Mouse (Mus musculus) ES-E14 (cell line): ENCODE measurements around the gene Lbh. TPM values are rescaled to one million over a fixed set of nuclear protein-coding genes. Genes with fewer than 3 reads are reported as not detected.

Experiments
- DNase-seq: peaks from one replicate; pipeline ENCODE4 v3.0.0-alpha.2; 2013; ENCODE audit warnings: low read depth, low spot score
- H3K27ac ChIP-seq: 2 replicates; pipeline ENCODE4 v1.5.1; 2012; ENCODE audit warnings: low read depth, mild to moderate bottlenecking, low read length, moderate library complexity, mixed read lengths; ENCODE audit not compliant: poor library complexity, insufficient read depth, severe bottlenecking
- H3K36me3 ChIP-seq: 2 replicates; pipeline ENCODE4 v1.6.1; 2012; ENCODE audit warnings: mild to moderate bottlenecking, low read length, moderate library complexity, mixed read lengths; ENCODE audit not compliant: control insufficient read depth, poor library complexity, insufficient read depth, severe bottlenecking
- H3K4me1 ChIP-seq, 2 experiments: fragments of 150-350 bp in 1 of 2; sonication (generic) in 1 of 2; 2 replicates each; pipeline ENCODE4 v1.6.1; 2012; ENCODE audit warnings: low read length in 2 of 2, mild to moderate bottlenecking in 1 of 2, mixed read lengths in 1 of 2; ENCODE audit not compliant: control insufficient read depth in 2 of 2, insufficient read depth in 2 of 2, poor library complexity in 1 of 2
- H3K4me3 ChIP-seq, 2 experiments: fragments of 150-350 bp in 1 of 2; sonication (generic) in 1 of 2; 2 replicates each; pipeline ENCODE4 v1.5.1; 2012; ENCODE audit warnings: low read length in 2 of 2, low read depth in 1 of 2, mild to moderate bottlenecking in 1 of 2, mixed read lengths in 1 of 2; ENCODE audit not compliant: insufficient read depth in 1 of 2, poor library complexity in 1 of 2, severe bottlenecking in 1 of 2
- H3K9ac ChIP-seq: 2 replicates; pipeline ENCODE4 v1.6.1; 2012; ENCODE audit warnings: low read depth, mild to moderate bottlenecking, low read length, mixed read lengths; ENCODE audit not compliant: poor library complexity, insufficient read depth, severe bottlenecking
- H3K9me3 ChIP-seq: fragments of 150-350 bp; sonication (generic); 2 replicates; pipeline ENCODE4 v1.6.1; 2012; ENCODE audit warnings: low read depth, mild to moderate bottlenecking, low read length; ENCODE audit not compliant: control insufficient read depth, insufficient read depth
- CHD2 ChIP-seq: IDR thresholded peaks from 2 replicates; pipeline ENCODE4 v1.6.1; 2014; ENCODE audit warnings: mild to moderate bottlenecking, low read depth, low read length, inconsistent platforms
- HCFC1 ChIP-seq: IDR thresholded peaks from 2 replicates; pipeline ENCODE4 v1.6.1; 2012; ENCODE audit warnings: low read length, inconsistent platforms, borderline replicate concordance; ENCODE audit not compliant: insufficient read depth
- MAFK ChIP-seq: IDR thresholded peaks from 2 replicates; pipeline ENCODE4 v1.6.1; 2014; ENCODE audit warnings: mild to moderate bottlenecking, low read depth, low read length, inconsistent platforms; ENCODE audit not compliant: insufficient read depth
- ZC3H11A ChIP-seq: IDR thresholded peaks from 2 replicates; pipeline ENCODE4 v1.6.1; 2012; ENCODE audit warnings: low read depth, mild to moderate bottlenecking, inconsistent platforms, low read length, borderline replicate concordance
- ZNF384 ChIP-seq: IDR thresholded peaks from 2 replicates; pipeline ENCODE4 v1.6.1; 2012; ENCODE audit warnings: low read depth, low read length, inconsistent platforms
- in situ Hi-C, 2 experiments: fragments of 600-800 bp; cut with MboI; formaldehyde crosslinking; loops; one replicate each; pipeline ENCODE4 v1.15.1; 2025; ENCODE audit warnings: low sequenced_read_pairs in 2 of 2, inconsistent platforms in 1 of 2; ENCODE audit not compliant: unreplicated experiment in 2 of 2
- total RNA-seq: library from RNA; depleted of rRNA; stranded (reverse); fragments of 300-350 nt; gene quantifications from 2 replicates; pipeline ENCODE4 v1.2.3, GENCODE M21; 2012

The Lbh gene
- total RNA-seq, 1 experiment = 5.2 TPM

DNA sequence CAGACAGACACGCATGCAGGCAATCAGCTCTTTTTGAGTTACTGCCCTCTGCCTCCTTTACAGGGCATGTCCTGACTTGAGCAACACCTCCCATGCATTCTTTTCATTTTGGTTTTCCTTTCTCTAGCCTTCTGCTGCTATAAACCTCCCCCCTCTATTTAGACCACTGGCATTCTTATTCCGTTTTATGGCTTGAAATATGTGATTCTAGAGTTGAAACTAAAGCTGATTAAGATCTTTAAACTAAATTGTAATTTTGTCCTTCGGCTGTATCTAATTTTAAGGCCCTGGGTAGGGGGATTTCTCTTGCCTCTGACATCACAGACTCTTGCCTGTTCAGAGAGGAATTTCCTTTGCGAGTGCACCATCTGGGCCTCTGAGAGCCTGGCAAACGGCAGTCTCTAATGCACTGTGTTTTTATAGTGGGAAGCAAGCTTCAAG lies 48.0 kb downstream of the Lbh start:
- no peaks in the 10 kb centered on the region for H3K4me1 ChIP-seq
- no peak for DNase-seq
- no peak overlapping the region for H3K4me3 ChIP-seq
- H3K9ac ChIP-seq = no peak overlapping the region
- TF ChIP-seq CHD2 (no peak), ZC3H11A (no peak), HCFC1 (no peak), ZNF384 (no peak), MAFK (no peak)
- H3K27ac ChIP-seq = no peak overlapping the region
- no peaks in the 10 kb centered on the region for H3K9me3 ChIP-seq
- in situ Hi-C loops = no loop called here
- no peaks in the 10 kb centered on the region for H3K36me3 ChIP-seq

DNA sequence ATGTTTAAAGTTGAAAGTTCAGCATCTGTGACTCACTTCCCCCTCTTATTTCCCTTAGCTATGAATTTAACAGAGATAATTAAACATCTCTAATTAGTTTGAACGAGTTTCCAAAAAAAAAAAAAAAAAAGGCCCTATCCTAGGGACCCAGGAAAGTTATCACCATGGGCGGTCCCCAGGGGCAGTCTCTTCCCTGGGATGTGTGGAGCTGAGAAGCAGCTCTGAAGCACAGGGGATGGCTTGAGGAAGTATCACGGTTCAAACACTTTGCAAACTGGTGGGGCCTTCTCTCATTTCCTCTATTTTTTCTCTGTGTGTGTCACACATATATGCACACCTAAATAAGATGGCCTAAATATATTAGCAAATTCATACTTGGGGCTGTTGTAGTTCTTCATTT lies 48.8 kb downstream of the Lbh start:
- no peaks in the 10 kb centered on the region for H3K36me3 ChIP-seq
- no peaks in the 10 kb centered on the region for H3K4me1 ChIP-seq
- DNase-seq = no peak
- no peak for TF ChIP-seq HCFC1
- no peak for TF ChIP-seq ZNF384
- no peak for TF ChIP-seq CHD2
- no peak for TF ChIP-seq ZC3H11A
- no peak for TF ChIP-seq MAFK
- H3K9me3 ChIP-seq = no peaks in the 10 kb centered on the region
- in situ Hi-C loops = no loop called here
- no peak overlapping the region for H3K27ac ChIP-seq
- no peak overlapping the region for H3K4me3 ChIP-seq
- H3K9ac ChIP-seq = no peak overlapping the region

DNA sequence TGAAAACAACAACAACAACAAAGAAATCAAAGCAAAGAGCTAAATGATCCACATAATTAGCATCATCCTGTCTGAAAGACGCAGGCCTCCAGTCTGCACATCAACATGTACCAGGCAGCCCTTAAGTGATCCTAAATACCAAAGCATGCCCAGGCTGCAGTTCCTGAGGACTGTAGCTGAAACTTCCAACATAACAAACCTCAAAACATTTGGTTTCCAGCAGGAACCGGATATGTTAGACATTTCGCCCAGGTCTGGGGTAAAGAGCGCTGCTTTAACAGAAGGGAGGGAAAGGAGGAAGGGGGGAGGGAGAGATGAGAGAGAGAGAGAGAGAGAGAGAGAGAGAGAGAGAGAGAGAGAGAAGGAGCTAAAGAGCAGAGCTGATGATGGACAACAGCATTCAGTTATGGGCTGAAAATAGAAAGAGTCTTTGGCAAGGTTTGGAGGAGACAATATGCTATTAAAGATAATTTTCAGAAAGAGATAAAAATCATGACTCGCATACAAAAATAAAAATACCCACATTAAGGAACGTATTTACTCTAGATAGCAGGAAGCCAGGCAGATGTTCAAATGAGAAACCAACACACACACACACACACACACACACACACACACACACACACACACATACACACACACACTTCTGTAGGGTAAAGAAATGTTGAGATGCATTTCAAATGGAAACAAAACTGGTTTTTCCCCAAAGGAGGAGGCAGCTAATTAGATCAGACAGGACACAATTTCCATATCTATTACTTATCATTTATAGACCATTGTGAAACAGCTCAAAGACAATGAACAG lies 49.5 kb downstream of the Lbh start:
- Histone ChIP-seq H3K4me3 (no peak overlapping the region), H3K4me1 (no peaks in the 10 kb centered on the region), H3K9me3 (no peaks in the 10 kb centered on the region), H3K27ac (no peak overlapping the region), H3K9ac (no peak overlapping the region), H3K36me3 (no peaks in the 10 kb centered on the region)
- DNase-seq = no peak
- in situ Hi-C loops = no loop called here
- TF ChIP-seq MAFK = no peak
- TF ChIP-seq CHD2 = no peak
- TF ChIP-seq ZNF384 = no peak
- TF ChIP-seq HCFC1 = no peak
- no peak for TF ChIP-seq ZC3H11A

DNA sequence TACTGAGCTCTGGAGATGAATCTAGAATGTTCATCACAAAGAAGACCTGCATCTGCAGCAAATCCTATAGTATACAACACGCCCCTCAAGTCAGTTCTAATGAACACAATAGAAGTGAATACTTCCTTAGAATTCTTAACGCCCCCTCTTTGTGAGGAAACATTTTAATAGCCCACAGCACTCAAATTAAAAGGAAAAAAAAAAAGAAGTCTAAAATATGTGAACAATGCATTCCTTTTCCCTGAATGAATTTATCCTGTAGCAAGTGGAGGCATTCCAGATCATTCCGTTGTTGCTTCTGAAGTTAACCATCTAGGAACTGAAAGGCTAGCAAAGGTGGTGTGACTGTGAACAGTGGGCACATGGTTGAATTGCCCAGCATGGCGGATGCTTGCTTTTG lies 50.6 kb downstream of the Lbh start:
- no peak overlapping the region for H3K4me3 ChIP-seq
- TF ChIP-seq ZNF384 = 0 out of 2 replicates have a peak, but pooled peaks have one; percentile 10
- no peak for TF ChIP-seq MAFK
- no peak overlapping the region for H3K9ac ChIP-seq
- in situ Hi-C loops = no loop called here
- no peaks in the 10 kb centered on the region for H3K9me3 ChIP-seq
- no peaks in the 10 kb centered on the region for H3K4me1 ChIP-seq
- no peak for DNase-seq
- no peaks in the 10 kb centered on the region for H3K36me3 ChIP-seq
- H3K27ac ChIP-seq = no peak overlapping the region

DNA sequence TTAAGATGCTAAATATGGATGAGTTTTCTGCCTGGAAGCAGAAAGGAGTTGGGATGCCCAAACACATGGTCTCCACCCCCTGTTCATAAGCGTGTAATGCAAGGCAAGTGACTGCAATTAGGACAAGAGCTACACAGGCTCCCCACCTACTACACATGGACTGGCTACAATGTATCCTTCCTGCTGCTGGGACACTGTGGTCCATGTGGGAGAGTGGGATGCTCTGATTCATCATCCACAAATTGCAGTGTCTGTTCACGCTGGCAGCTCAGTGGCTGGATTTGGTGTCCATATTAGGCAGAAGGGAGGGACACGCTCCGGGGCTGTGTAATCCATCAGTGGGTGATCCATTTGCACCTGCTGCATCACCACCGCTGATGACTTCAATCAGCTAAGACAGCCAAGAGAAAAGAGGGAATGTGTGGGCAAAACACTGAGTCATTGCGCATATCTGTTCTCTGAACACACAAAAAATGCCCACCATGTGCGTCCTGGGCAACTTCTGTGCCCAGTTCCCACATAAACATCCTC lies 52.6 kb downstream of the Lbh start:
- H3K4me1 ChIP-seq = no peaks in the 10 kb centered on the region
- H3K36me3 ChIP-seq = no peaks in the 10 kb centered on the region
- in situ Hi-C loops = no loop called here
- H3K9ac ChIP-seq = no peak overlapping the region
- TF ChIP-seq ZNF384 = no peak
- no peak for TF ChIP-seq HCFC1
- TF ChIP-seq MAFK = no peak
- H3K4me3 ChIP-seq = no peak overlapping the region
- no peak overlapping the region for H3K27ac ChIP-seq
- DNase-seq = no peak
- no peaks in the 10 kb centered on the region for H3K9me3 ChIP-seq
